Mouse (Mus musculus) liver, embryonic 14.5 days (tissue): ENCODE measurements around the gene Cog4.

Experiments
- CTCF ChIP-seq: IDR thresholded peaks from 2 replicates; pipeline ENCODE4 v1.5.1; 2016; ENCODE audit warnings: antibody characterized with exemption, low read depth, control low read depth
- EP300 ChIP-seq: IDR thresholded peaks from 2 replicates; pipeline ENCODE4 v1.6.1; 2016; ENCODE audit warnings: antibody characterized with exemption, low read depth

DNA sequence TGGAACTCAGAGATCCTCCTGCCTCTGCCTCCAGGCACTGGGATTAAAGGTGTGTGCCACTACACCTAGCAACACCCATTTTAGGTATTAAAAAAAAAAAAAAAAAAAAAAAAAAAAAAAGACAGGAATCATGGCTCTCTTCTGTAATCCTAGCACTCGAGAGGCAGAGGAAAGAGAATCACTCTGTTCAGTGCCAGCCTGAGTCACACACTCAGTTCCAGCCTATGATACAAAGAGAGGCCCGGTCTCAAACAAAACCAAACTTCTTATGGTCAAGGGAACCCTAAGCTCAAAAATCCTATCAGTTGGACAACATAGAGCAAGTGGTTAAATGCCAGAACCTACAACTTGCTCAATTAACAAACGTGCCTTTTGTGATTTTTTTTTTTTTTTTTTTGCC is 1.5 kb upstream of the Cog4 start:
- TF ChIP-seq CTCF (no peak), EP300 (no peak)
